Mouse (Mus musculus): ENCODE measurements around the gene Arhgef10l. TPM values are rescaled to one million over a fixed set of nuclear protein-coding genes. Genes with fewer than 3 reads are reported as not detected.

Gene Arhgef10l
- polyA plus RNA-seq, 1 experiment from 2014 or later, result 15.8 TPM

GRCm38 (mm10) chr4:140667802-140668201 is 2.0 kb upstream of the Arhgef10l start:
- Histone ChIP-seq H3K27ac (ENCODE audit: low read length) (no peak overlapping the region), H3K4me1 (replicated peaks; ENCODE audit: control insufficient read depth, insufficient read depth, low read length) (peaks cover 9% of the 10 kb centered on the region), H3K9ac (ENCODE audit: low read length) (no peak overlapping the region), H3K36me3 (ENCODE audit: control insufficient read depth, insufficient read depth, low read length) (no peaks in the 10 kb centered on the region), H3K27me3 (ENCODE audit: control insufficient read depth, insufficient read depth, low read depth, low read length) (no peaks in the 10 kb centered on the region), H3K4me2 (ENCODE audit: low read depth, low read length) (no peak overlapping the region), H3K4me3 (ENCODE audit: low read length) (no peak overlapping the region), H3K9me3 (ENCODE audit: control insufficient read depth, low read length) (no peaks in the 10 kb centered on the region)
- 84% methylated on average over 8 of the region's 8 CpGs for WGBS
- ATAC-seq (ENCODE audit: low read depth), result no peak

DNA sequence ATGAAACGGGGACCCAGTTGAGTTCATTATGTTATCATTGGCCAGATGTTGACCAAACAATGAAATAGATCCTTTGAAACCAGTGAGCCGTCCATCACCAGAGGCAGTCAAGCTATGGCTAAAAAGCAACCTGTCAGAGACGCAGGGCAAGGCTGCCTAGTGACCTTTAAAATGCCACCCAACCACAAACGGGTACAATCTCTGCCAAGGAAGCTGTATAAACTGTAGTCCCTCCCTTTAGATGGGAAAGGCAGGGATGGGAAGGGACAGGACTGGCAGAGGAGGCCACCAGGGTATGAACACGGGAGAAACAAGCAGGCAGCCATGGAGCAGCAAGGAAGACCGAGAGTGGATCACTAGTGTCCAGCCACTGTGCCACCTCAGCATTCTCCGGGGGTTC is 759 bp downstream of the Arhgef10l start:
- H3K36me3 ChIP-seq (ENCODE audit: control insufficient read depth, insufficient read depth, low read length), result no peaks in the 10 kb centered on the region
- no peak overlapping the region for H3K4me3 ChIP-seq (ENCODE audit: low read length)
- H3K27ac ChIP-seq (ENCODE audit: low read length), result no peak overlapping the region
- peak overlapping the region; percentile 26; the same call in 1 of the 2 replicates for H3K4me2 ChIP-seq (ENCODE audit: low read depth, low read length)
- H3K4me1 ChIP-seq (replicated peaks; ENCODE audit: control insufficient read depth, insufficient read depth, low read length), result peaks cover 26% of the 10 kb centered on the region
- no peaks in the 10 kb centered on the region for H3K27me3 ChIP-seq (ENCODE audit: control insufficient read depth, insufficient read depth, low read depth, low read length)
- no peaks in the 10 kb centered on the region for H3K9me3 ChIP-seq (ENCODE audit: control insufficient read depth, low read length)
- H3K9ac ChIP-seq (ENCODE audit: low read length), result no peak overlapping the region
- ATAC-seq (ENCODE audit: low read depth), result no peak
- 70% methylated on average over 7 of the region's 7 CpGs for WGBS

DNA sequence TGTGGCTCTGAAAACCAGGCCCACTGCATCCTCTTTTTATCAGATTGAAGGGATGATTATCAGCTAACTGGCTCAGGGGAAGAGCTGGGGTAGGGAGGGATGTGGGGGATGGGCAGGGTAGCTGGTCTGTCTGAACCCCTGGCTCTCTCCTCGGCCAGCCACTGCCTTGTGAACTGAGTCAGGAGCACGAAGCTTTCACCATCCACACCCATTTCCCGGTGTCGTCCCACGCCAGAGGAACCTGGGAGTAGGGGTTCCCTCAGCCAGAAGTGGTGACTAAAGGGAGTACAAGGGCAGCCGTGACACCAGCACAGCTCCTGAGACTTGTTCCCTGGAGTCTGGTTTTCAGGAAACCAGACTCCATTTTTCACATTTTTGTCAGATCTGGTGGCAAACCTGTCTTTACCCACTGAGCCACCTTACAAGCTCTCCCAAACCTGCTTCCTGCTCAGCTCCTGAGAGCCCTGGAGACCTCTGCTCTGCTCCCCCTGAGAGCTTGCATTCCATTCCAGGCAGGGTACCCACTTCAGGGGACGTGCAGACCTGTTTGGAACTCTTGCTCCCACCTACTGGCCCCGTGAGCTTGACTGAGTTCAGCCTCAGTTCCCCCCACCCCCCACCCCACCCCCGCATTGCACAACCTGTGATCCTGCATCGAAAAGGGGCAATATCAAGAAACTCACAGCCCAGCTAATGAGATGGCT is 2.8 kb downstream of the Arhgef10l start:
- no peaks in the 10 kb centered on the region for H3K9me3 ChIP-seq (ENCODE audit: control insufficient read depth, low read length)
- 29% methylated on average over 10 of the region's 10 CpGs for WGBS
- H3K9ac ChIP-seq (ENCODE audit: low read length), result peak overlapping the region; percentile 26
- no peak overlapping the region for H3K4me3 ChIP-seq (ENCODE audit: low read length)
- H3K27ac ChIP-seq (ENCODE audit: low read length), result peak overlapping the region; percentile 92
- no peaks in the 10 kb centered on the region for H3K36me3 ChIP-seq (ENCODE audit: control insufficient read depth, insufficient read depth, low read length)
- H3K4me2 ChIP-seq (ENCODE audit: low read depth, low read length), result no peak overlapping the region
- no peaks in the 10 kb centered on the region for H3K27me3 ChIP-seq (ENCODE audit: control insufficient read depth, insufficient read depth, low read depth, low read length)
- ATAC-seq (ENCODE audit: low read depth), result peak; percentile 68
- H3K4me1 ChIP-seq (replicated peaks; ENCODE audit: control insufficient read depth, insufficient read depth, low read length), result peaks cover 36% of the 10 kb centered on the region

DNA sequence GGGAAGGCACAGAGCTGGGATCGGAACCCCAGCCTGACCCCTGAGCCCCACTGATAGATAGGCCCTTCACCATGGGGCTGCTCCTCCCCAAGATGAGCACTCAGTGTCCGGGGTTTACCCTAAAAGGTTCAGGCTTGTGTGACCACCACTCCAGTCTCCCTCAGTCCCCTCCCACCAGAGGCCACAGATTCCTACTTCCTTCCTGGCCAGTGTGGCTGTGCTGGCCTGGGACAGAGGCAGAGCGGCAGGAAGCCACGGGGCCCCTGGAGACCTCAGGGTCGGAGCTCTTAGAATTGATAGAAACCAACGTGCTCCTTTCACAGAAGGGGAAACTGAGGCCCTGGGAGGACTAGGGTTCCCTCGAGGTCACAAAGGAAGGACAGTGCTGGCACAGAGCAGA is 3.4 kb downstream of the Arhgef10l start:
- no peaks in the 10 kb centered on the region for H3K9me3 ChIP-seq (ENCODE audit: control insufficient read depth, low read length)
- no peaks in the 10 kb centered on the region for H3K36me3 ChIP-seq (ENCODE audit: control insufficient read depth, insufficient read depth, low read length)
- H3K9ac ChIP-seq (ENCODE audit: low read length), result peak overlapping the region; percentile 16; the same call in 1 of the 2 replicates
- no peaks in the 10 kb centered on the region for H3K27me3 ChIP-seq (ENCODE audit: control insufficient read depth, insufficient read depth, low read depth, low read length)
- peaks cover 42% of the 10 kb centered on the region for H3K4me1 ChIP-seq (replicated peaks; ENCODE audit: control insufficient read depth, insufficient read depth, low read length)
- 22% methylated on average over 7 of the region's 7 CpGs for WGBS
- ATAC-seq (ENCODE audit: low read depth), result no peak
- H3K4me3 ChIP-seq (ENCODE audit: low read length), result no peak overlapping the region
- peak overlapping the region; percentile 92 for H3K27ac ChIP-seq (ENCODE audit: low read length)
- H3K4me2 ChIP-seq (ENCODE audit: low read depth, low read length), result no peak overlapping the region

DNA sequence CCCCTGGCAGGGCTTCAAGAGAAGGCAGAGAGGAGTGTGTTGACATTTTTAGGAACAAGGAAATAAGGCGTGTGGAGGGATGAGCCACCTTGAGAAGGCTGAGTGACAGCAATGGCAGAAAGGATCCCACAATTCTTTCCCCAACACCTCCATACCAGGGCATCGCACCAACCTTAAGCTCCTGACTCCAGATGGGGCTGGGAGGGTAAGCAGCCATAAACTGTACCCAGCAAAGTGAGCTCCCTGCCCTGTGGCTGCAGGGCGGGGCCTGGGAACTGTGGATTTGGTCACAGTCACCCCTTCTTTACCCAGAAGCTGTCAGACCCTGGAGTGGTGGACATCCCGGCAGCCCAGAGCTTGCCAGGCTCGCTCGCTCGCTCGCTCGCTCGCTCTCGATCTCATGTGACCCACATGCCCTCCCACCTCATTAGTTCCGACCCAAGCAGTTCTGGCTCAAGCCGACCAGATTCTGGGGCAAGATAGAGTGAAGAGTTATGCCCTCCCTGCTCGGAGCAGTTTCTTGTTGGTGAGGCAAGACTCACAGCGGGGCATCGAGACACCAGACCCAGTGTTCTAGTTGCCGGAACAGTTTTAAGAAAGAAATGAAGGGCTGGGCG is 4.3 kb downstream of the Arhgef10l start:
- Histone ChIP-seq H3K27ac (ENCODE audit: low read length) (peak overlapping the region; percentile 10; the same call in 1 of the 2 replicates), H3K9me3 (ENCODE audit: control insufficient read depth, low read length) (no peaks in the 10 kb centered on the region), H3K27me3 (ENCODE audit: control insufficient read depth, insufficient read depth, low read depth, low read length) (no peaks in the 10 kb centered on the region), H3K9ac (ENCODE audit: low read length) (peak overlapping the region; percentile 43; the same call in 1 of the 2 replicates), H3K4me1 (replicated peaks; ENCODE audit: control insufficient read depth, insufficient read depth, low read length) (peaks cover 51% of the 10 kb centered on the region), H3K36me3 (ENCODE audit: control insufficient read depth, insufficient read depth, low read length) (no peaks in the 10 kb centered on the region), H3K4me2 (ENCODE audit: low read depth, low read length) (no peak overlapping the region), H3K4me3 (ENCODE audit: low read length) (no peak overlapping the region)
- no peak for ATAC-seq (ENCODE audit: low read depth)
- 59% methylated on average over 18 of the region's 18 CpGs for WGBS

- Histone ChIP-seq H3K27ac (ENCODE audit: low read length) (peak overlapping the region; percentile 88), H3K27me3 (ENCODE audit: control insufficient read depth, insufficient read depth, low read depth, low read length) (no peaks in the 10 kb centered on the region), H3K4me3 (ENCODE audit: low read length) (no peak overlapping the region), H3K4me1 (replicated peaks; ENCODE audit: control insufficient read depth, insufficient read depth, low read length) (peaks cover 47% of the 10 kb centered on the region), H3K9me3 (ENCODE audit: control insufficient read depth, low read length) (no peaks in the 10 kb centered on the region), H3K4me2 (ENCODE audit: low read depth, low read length) (peak overlapping the region; percentile 43), H3K36me3 (ENCODE audit: control insufficient read depth, insufficient read depth, low read length) (no peaks in the 10 kb centered on the region), H3K9ac (ENCODE audit: low read length) (peak overlapping the region; percentile 59)
- ATAC-seq (ENCODE audit: low read depth), result peak; percentile 79
- WGBS, result 6% methylated on average over 24 of the region's 24 CpGs
Measured at GRCm38 (mm10) chr4:140657681-140658575, 7.9 kb downstream of the Arhgef10l start.

DNA sequence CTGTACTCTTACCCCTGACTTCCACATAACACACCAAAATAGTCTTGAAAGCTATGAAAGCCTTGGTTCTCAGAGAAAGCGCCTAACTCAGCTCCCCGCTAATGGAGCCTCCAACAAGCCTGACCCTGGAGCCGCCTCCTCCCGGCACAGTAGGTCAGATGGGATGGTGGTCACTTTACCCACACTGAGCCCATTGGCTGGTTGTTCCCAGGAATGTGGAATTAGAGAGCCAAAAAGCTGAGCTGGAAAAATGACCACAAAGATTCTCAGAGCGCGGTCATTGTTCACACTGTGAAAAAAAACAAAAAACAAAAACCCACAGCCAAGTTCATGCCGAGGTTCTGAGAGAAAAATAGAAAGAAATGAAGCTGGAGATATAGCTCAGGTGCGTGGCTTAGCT is 9.3 kb downstream of the Arhgef10l start:
- Histone ChIP-seq H3K9ac (ENCODE audit: low read length) (no peak overlapping the region), H3K27ac (ENCODE audit: low read length) (no peak overlapping the region), H3K4me3 (ENCODE audit: low read length) (no peak overlapping the region), H3K4me2 (ENCODE audit: low read depth, low read length) (no peak overlapping the region), H3K9me3 (ENCODE audit: control insufficient read depth, low read length) (no peaks in the 10 kb centered on the region), H3K36me3 (ENCODE audit: control insufficient read depth, insufficient read depth, low read length) (no peaks in the 10 kb centered on the region), H3K27me3 (ENCODE audit: control insufficient read depth, insufficient read depth, low read depth, low read length) (no peaks in the 10 kb centered on the region), H3K4me1 (replicated peaks; ENCODE audit: control insufficient read depth, insufficient read depth, low read length) (peaks cover 33% of the 10 kb centered on the region)
- WGBS, result 74% methylated on average over 8 of the region's 8 CpGs
- no peak for ATAC-seq (ENCODE audit: low read depth)

DNA sequence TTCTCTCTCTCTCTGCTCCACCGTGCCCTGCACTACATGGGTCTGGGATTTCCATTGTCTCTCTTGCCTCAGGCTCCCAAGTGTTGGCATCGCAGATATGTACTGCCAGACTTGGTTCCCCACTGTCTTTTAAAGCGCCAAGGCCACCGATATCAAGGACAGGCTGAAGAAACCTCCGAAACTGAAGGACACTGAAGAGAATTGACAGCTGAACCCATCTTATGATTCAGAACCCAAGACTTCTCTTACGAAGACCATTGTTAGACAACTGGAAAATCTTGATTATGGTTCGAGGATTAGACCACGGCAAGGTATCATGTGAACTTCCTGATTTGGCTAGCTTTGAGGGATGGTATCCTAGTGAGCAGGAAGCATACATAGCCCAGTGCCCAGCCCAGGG is 11.0 kb downstream of the Arhgef10l start:
- Histone ChIP-seq H3K4me1 (replicated peaks; ENCODE audit: control insufficient read depth, insufficient read depth, low read length) (peaks cover 29% of the 10 kb centered on the region), H3K9ac (ENCODE audit: low read length) (no peak overlapping the region), H3K27me3 (ENCODE audit: control insufficient read depth, insufficient read depth, low read depth, low read length) (no peaks in the 10 kb centered on the region), H3K9me3 (ENCODE audit: control insufficient read depth, low read length) (no peaks in the 10 kb centered on the region), H3K4me2 (ENCODE audit: low read depth, low read length) (no peak overlapping the region), H3K27ac (ENCODE audit: low read length) (no peak overlapping the region), H3K36me3 (ENCODE audit: control insufficient read depth, insufficient read depth, low read length) (no peaks in the 10 kb centered on the region), H3K4me3 (ENCODE audit: low read length) (no peak overlapping the region)
- ATAC-seq (ENCODE audit: low read depth), result no peak
- 76% methylated on average over 8 of the region's 8 CpGs for WGBS

Data from lung, embryonic 16.5 days (tissue).